Mouse (Mus musculus) lung, adult 2 months (tissue): ENCODE results near the gene Rmnd1.

Experiments used
- CTCF ChIP-seq: fragments of 200-500 bp; IDR thresholded peaks from 2 replicates; pipeline ENCODE4 v1.5.1; 2011; ENCODE audit warnings: mild to moderate bottlenecking, low read length, control low read depth; ENCODE audit not compliant: insufficient read depth
- POLR2A ChIP-seq: fragments of 200-500 bp; IDR thresholded peaks from 2 replicates; pipeline ENCODE4 v1.6.1; 2011; ENCODE audit warnings: low read depth, mild to moderate bottlenecking, control low read depth, low read length, borderline replicate concordance; ENCODE audit errors: extremely low read depth

- TF ChIP-seq POLR2A (no peak), CTCF (no peak)
Measured at GRCm38 (mm10) chr10:4425245-4425644, 6.9 kb downstream of the Rmnd1 start.
